Mouse (Mus musculus) CD8-positive naive resting alpha-beta T cell, adult 2 months (primary cell): ENCODE measurements around the gene Runx3.

Experiments
- DNase-seq, 2 experiments: peaks; one replicate each; pipeline ENCODE4 v3.0.0; 2022; ENCODE audit warnings: low read depth in 2 of 2, low spot score in 2 of 2

The Runx3 gene

GRCm38 (mm10) chr4:135209846-135210245 lies 89.4 kb downstream of the Runx3 start:
- no peak for DNase-seq

DNA sequence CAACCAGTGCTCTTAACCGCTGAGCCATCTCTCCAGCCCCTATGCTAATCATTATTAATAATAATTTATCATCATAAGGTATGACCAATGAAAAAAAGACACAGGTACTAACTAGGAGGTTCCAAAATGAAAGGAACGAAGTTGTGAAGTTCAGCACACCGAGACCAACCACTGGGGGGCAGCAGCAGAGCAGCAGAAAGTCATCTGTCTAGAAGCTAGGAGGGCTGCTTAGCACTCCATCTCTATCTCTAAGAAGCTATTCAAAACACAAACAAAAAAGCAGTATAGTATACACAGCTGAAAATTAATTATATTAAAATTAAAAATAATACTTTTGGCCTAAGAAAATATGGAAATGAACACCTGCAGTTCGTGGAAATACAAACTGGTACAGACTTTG lies 99.2 kb downstream of the Runx3 start:
- peak; percentile 60 to 81 for DNase-seq

GRCm38 (mm10) chr4:135220641-135221040 lies 100.2 kb downstream of the Runx3 start:
- no peak for DNase-seq

DNA sequence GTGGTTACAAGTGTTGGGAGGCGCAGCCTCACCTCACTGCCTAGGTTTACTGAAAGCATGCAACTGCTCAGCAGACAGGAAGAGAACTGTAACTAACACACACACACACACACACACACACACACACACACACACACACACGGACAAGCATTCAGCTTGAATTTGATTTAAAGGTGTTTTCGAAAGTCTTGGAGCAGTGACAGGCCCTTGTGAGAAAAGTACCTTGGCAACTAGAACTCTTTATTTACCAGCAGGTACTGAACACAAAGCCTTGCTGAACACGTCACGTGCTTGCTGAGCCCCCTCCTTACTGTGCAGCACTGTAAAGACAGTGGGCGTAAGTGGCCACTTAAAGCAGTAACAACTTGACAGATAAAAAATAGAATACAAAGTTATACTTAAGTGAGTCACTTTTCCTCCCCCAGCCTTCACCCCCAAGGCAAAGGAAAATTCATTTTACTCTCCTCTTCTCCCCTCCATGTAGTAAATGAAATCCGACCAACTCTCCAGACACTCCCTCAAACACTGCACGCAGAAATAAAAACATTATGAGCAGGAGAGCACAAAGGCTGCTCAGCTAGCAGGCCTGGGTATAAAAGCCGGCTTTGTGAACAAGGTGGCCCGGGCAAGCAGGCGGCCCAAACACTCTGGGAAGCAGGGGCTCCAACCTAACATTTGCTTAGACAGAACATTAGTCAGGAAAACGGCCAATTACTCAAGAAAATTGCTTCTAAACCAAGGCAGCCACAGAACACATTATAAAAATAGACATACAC lies 101.4 kb downstream of the Runx3 start:
- no peak for DNase-seq

- DNase-seq: no peak
Observed at GRCm38 (mm10) chr4:135223808-135224207, 103.4 kb downstream of the Runx3 start.

- no peak for DNase-seq
Observed at GRCm38 (mm10) chr4:135226008-135226667, 105.7 kb downstream of the Runx3 start.
